Mouse (Mus musculus): ENCODE data around the gene Nell1. TPM values are rescaled to one million over a fixed set of nuclear protein-coding genes. Genes with fewer than 3 reads are reported as not detected.
"Not testable (repeated sequence)": the region's sequence is repeated elsewhere in the genome, so short reads cannot be mapped to it uniquely, and the experiment has no call there.

Nell1 gene
- total RNA-seq (2021): not detected
- long read RNA-seq, experiment 1, partial matches to known transcripts: 0 of 1 reads
- long read RNA-seq, experiment 1, other reads (novel, unspliced or antisense): 1 of 1 reads
- long read RNA-seq, experiment 2, partial matches to known transcripts: 0 of 2 reads
- long read RNA-seq, experiment 2, other reads (novel, unspliced or antisense): 2 of 2 reads

DNA sequence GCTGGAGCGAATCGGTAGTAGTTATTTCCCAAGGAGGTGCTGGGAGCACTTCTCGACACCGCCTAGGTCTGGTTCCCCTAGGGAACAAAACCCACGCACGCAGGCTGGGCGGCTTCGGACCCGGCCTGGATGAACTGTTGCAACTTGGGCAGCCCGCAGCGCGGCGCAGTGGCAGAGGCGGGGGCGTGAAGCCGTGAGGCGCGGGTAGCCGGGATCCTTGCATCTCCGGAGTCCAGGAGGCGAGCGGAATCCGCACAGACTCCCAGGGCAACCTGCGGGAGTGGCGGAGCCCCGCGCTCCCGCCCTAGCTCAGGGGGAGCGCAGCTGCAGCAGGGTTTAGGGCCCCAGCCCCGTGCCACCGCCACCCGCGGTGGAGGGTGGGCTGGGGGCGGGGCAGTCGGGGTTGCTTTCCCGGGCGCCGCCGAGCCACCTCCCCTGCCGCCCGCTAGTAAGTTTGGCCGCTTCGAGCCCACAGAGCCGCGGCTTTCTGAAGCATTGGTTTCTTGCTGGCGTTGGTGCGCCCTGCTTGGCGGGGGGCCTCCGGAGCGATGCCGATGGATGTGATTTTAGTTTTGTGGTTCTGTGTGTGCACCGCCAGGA, at the start of gene Nell1:
Gene Nell1 (plus strand): TSS at position 24 of the 600 bp plus-strand sequence.
- no peak for DNase-seq

GRCm38 (mm10) chr7:49928571-49928970, 46.1 kb upstream of the Nell1 start:
- DNase-seq: no peak

DNA sequence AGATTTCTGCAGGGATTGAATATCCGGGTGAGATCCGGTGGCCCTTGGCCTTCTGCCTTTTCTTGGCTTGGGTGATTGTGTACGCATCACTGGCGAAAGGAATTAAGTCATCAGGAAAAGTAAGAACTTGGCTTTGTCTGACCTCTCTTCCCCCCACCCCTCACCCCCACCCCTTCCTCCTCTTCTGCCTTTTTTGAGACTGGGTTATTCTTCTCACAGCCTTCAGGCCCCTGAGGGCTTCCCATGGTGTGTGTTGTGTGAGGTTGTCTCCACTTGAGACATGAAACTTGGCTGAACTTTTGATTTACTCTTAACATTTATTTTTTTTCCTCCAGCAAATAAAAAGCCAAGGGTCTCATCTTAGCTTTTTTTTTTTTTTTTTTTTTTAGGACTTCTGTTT, 44.7 kb upstream of the Nell1 start:
- no peak for DNase-seq

- DNase-seq: not testable (repeated sequence)
These were observed 41.1 kb upstream of the Nell1 start for GRCm38 (mm10) chr7:49933386-49934115.

GRCm38 (mm10) chr7:49936821-49937220, 37.8 kb upstream of the Nell1 start:
- no peak for DNase-seq

- DNase-seq: no peak
These were observed 32.6 kb upstream of the Nell1 start for GRCm38 (mm10) chr7:49942023-49942422.

GRCm38 (mm10) chr7:49942490-49942889, 32.2 kb upstream of the Nell1 start:
- no peak for DNase-seq

DNA sequence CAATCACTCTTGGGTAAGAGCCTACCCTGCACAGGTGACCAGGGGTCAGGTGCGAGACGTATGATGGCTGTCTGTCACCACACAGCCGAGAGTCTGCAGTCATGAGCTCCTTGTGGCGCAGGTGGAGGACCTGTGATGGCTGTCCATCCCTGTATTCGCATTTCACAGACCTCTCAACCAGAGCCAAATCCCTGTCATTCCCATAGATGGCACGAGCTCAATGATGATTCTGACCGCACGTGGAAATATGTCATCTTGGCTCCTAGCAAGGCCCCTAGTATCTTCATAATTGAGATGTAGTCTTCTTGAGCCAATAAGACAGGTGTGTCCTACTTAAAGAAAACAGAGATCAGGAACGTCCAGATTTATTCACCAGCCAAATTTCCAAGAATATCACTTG, 28.0 kb upstream of the Nell1 start:
- DNase-seq: no peak

- peak in 1 of 2 experiments; percentile 48 for DNase-seq
These were observed 21.0 kb upstream of the Nell1 start for GRCm38 (mm10) chr7:49953546-49954181.

GRCm38 (mm10) chr7:49954834-49955233, 19.8 kb upstream of the Nell1 start:
- no peak for DNase-seq

DNA sequence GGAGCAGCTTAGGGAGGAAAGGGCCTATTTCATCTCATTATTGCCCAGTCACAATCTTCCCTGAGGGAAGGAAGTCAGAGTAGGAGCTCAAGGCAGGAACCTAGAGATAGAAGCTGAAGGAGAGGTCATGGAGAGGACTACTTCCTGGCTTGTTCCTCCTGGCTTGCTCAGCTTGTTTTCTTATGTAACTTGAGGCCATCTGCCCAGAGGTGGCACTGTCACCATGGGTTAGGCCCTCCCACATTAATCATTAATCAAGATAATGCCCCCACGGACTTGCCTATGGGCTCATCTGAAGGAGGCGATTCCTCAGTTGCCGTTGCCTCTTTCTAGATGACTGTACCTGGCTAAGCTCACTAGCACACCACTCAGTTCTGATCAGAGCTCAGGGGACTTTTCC, 17.5 kb upstream of the Nell1 start:
- no peak for DNase-seq

DNA sequence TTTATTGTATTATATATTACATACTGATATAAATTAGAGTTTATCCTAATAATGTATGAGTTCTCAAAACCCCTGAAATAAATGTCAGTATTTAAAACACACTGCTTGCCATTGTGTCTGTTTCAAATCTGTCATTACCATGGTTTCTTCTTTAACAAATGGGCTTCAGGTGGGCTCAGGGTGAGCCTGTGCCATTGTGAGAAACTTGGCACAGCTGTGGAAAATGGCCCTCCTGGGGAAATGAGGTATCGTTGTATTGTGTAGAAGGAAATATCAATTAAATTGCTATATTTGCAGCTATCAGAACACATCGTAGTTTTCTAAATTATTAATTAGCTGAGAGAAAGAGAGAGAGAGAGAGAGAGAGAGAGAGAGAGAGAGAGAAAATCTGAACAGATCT, 10.9 kb upstream of the Nell1 start:
- DNase-seq: no peak

- DNase-seq: no peak
These were observed 5.1 kb upstream of the Nell1 start for GRCm38 (mm10) chr7:49969516-49969915.

GRCm38 (mm10) chr7:49975441-49976121, 917 bp downstream of the Nell1 start:
- no peak for DNase-seq

DNA sequence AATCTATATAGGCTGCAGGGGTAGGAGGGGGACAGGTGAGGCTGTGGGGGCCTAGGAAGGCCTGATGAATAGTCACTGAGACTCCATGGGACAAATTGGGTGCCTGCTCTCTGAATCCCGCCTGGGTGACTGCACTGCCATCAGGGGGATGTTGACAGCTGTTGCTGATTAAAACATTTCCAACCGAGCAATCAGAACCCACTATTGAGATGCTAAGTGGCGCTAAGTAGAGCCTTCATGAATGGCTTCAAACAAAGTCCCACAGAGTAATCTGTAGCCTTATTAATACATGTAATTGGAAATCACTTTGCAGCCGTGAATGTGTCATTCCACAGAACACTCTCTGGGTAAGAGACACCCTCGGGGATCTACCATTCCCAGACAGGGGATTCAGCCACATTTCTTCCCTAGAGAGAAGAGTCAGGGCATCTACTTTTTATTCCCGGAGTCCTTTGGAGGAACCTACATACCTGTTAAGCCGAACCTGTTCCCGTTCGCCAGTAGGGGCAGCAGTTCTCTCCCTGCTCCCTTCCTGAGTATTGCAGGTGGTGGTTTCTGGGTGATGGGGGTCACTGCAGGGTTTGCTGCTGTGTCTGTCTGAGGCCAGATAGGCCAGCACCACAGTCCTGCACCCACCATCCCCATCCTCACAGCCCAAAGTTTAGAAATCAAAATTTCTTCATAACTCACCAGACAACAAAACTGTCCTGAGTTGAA, 7.0 kb downstream of the Nell1 start:
- no peak for DNase-seq

GRCm38 (mm10) chr7:49984698-49985097, 10.0 kb downstream of the Nell1 start:
- no peak for DNase-seq

- DNase-seq: no peak
These were observed 11.3 kb downstream of the Nell1 start for GRCm38 (mm10) chr7:49985947-49986346.

- no peak for DNase-seq
These were observed 24.7 kb downstream of the Nell1 start for GRCm38 (mm10) chr7:49999321-49999720.

- no peak for DNase-seq
These were observed 30.6 kb downstream of the Nell1 start for GRCm38 (mm10) chr7:50005268-50005667.

DNA sequence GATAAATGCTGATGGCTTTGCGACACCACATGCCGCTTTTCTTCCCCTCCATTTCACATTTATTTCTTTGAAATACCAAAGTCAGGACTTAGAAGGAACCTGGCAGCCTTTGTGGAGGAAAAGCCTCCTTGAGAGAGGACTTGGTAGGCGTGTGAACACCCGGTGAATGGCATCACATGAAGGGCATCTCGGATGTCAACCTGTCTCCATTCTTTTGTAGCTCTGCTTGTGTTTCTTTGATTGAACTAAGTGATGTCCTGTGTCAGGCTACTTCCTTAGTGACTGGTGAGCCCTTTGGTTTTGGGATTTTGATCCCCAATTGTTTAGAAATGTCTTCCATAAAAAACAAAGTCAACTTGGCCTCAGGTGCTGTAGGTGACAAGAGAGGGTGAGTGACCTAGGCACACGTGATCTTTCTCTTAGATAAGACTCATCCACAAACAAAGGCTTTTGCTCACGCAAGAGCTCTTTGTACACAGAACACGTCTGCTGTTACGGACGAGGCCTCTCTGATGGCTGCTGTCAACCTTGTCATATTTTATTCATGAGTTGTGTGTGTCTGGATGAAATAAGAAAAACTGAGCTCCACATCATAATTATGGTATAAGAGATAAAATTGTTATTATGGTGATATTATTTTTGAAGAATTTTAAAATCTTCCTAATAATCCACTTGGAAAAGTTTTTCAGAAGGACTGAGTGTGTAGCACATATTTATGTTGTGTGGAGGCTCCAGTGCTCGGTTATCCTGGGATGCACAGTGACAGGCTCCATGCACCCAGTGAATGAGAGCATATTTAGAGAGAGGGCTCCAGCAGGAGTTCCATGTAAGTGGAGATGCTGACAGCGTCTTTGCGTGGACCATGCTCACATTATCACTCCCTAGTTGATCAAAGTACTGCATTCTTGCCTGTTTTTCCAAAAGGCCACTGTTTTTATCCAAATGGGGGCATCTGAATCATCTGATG, 60.8 kb downstream of the Nell1 start:
- no peak for DNase-seq

GRCm38 (mm10) chr7:50041112-50041511, 66.4 kb downstream of the Nell1 start:
- DNase-seq: no peak
